Mouse (Mus musculus) mesoderm, embryonic 11.5 days (tissue): ENCODE data around the gene Trim45.
A peak's percentile ranks its signal among the peaks of the same experiment; 100 is the strongest.

Experiments used
- DNase-seq: peaks from one replicate; pipeline ENCODE4 v3.0.0-alpha.2; 2012; ENCODE audit warnings: low read depth, low spot score

Gene Trim45

GRCm38 (mm10) chr3:100921825-100922505 is at the start of gene Trim45:
Trim45 (plus strand) TSS chr3:100922202.
- peak; percentile 100 for DNase-seq

- DNase-seq: no peak
These were observed 44.9 kb upstream of the Trim45 start for GRCm38 (mm10) chr3:100877057-100877456.

- no peak for DNase-seq
These were observed 40.6 kb upstream of the Trim45 start for GRCm38 (mm10) chr3:100881403-100881802.

- DNase-seq: no peak
These were observed 40.0 kb upstream of the Trim45 start for GRCm38 (mm10) chr3:100881843-100882634.

GRCm38 (mm10) chr3:100889234-100889633 is 32.8 kb upstream of the Trim45 start:
- no peak for DNase-seq

GRCm38 (mm10) chr3:100890406-100890805 is 31.6 kb upstream of the Trim45 start:
- DNase-seq: no peak

- DNase-seq: no peak
These were observed 29.3 kb upstream of the Trim45 start for GRCm38 (mm10) chr3:100892383-100893335.

GRCm38 (mm10) chr3:100895500-100895899 is 26.5 kb upstream of the Trim45 start:
- no peak for DNase-seq

GRCm38 (mm10) chr3:100906128-100906527 is 15.9 kb upstream of the Trim45 start:
- no peak for DNase-seq

GRCm38 (mm10) chr3:100906916-100907315 is 15.1 kb upstream of the Trim45 start:
- no peak for DNase-seq

GRCm38 (mm10) chr3:100908594-100908993 is 13.4 kb upstream of the Trim45 start:
- no peak for DNase-seq

- no peak for DNase-seq
These were observed 11.4 kb upstream of the Trim45 start for GRCm38 (mm10) chr3:100910621-100911020.

GRCm38 (mm10) chr3:100911026-100911425 is 11.0 kb upstream of the Trim45 start:
- no peak for DNase-seq

GRCm38 (mm10) chr3:100911498-100912213 is 10.3 kb upstream of the Trim45 start:
- DNase-seq: no peak

GRCm38 (mm10) chr3:100916844-100917243 is 5.2 kb upstream of the Trim45 start:
- DNase-seq: peak; percentile 57

- DNase-seq: no peak
These were observed 1.3 kb upstream of the Trim45 start for GRCm38 (mm10) chr3:100920611-100921140.

- DNase-seq: no peak
These were observed 739 bp downstream of the Trim45 start for GRCm38 (mm10) chr3:100922506-100923375.

GRCm38 (mm10) chr3:100924065-100924732 is 2.2 kb downstream of the Trim45 start:
- no peak for DNase-seq

GRCm38 (mm10) chr3:100925176-100925575 is 3.2 kb downstream of the Trim45 start:
- DNase-seq: peak; percentile 39
